19 mouse cellular contexts compared by ENCODE assay signal in the genomic region with DNA sequence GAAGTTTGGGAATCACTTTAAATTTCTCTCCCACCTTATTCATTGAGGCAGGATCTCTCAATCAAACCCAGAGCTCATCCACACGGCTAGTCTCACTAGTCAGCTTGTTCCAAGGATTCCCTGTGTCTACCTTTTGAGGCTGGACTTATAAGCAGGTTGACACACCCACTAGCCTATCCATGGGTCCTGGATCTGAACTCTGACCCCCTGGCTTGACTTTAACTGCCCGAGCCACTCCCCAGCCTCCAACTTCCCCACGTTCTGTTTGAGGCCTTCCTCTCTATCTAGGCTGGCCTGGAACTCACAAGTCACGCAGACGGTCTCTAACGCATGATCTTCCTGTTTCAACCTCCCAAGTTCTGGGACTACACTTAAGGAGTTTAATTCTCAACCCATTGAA. TPM values are rescaled to one million over a fixed set of nuclear protein-coding genes. Genes with fewer than 3 reads are reported as not detected.
"Had no signal": no experiment of that assay in that cellular context is flagged by ENCODE, and none has a peak within 500 bp of the region (broad histone marks: within the 10 kb centered on the region; RNA-seq: fewer than 3 reads in every experiment).

No protein-coding gene starts in this region.

- H3K4me1 ChIP-seq: liver, embryonic 15.5 days; lung, embryonic 15.5 days; midbrain, embryonic 13.5 days; midbrain, embryonic 15.5 days; stomach, embryonic 15.5 days had no signal

- H3K4me3 ChIP-seq: liver, embryonic 15.5 days; lung, embryonic 15.5 days; megakaryocyte, embryonic 14.5 days; midbrain, embryonic 13.5 days; midbrain, embryonic 15.5 days; neural tube, embryonic 12.5 days; stomach, embryonic 15.5 days had no signal

- H3K36me3 ChIP-seq: liver, embryonic 15.5 days; lung, embryonic 15.5 days; midbrain, embryonic 13.5 days; midbrain, embryonic 15.5 days; neural tube, embryonic 12.5 days; stomach, embryonic 15.5 days had no signal

- DNase-seq: liver, postnatal 0 days; lung, adult 2 months; lung, postnatal 14 days; lung, postnatal 36 days; right cerebral cortex, postnatal 14 days; thymus, adult 18-20 months; thymus, postnatal 14 days; thymus, postnatal 36 days had no signal

- H3K27me3 ChIP-seq: liver, embryonic 15.5 days; lung, embryonic 15.5 days; megakaryocyte, embryonic 14.5 days; midbrain, embryonic 13.5 days; midbrain, embryonic 15.5 days; neural tube, embryonic 12.5 days; stomach, embryonic 15.5 days had no signal

- H3K4me2 ChIP-seq: liver, embryonic 15.5 days; lung, embryonic 15.5 days; midbrain, embryonic 13.5 days; midbrain, embryonic 15.5 days; neural tube, embryonic 12.5 days; stomach, embryonic 15.5 days had no signal

- H3K9me3 ChIP-seq: liver, embryonic 15.5 days; lung, embryonic 15.5 days; midbrain, embryonic 13.5 days; midbrain, embryonic 15.5 days; neural tube, embryonic 12.5 days; stomach, embryonic 15.5 days had no signal

- H3K9ac ChIP-seq: liver, embryonic 15.5 days; liver, postnatal 0 days; lung, embryonic 15.5 days; midbrain, embryonic 13.5 days; midbrain, embryonic 15.5 days; neural tube, embryonic 12.5 days; stomach, embryonic 15.5 days had no signal

- H3K27ac ChIP-seq: liver, embryonic 15.5 days; lung, embryonic 15.5 days; macrophage; midbrain, embryonic 13.5 days; midbrain, embryonic 15.5 days; neural tube, embryonic 12.5 days; stomach, embryonic 15.5 days; stomach, postnatal 0 days had no signal

- ATAC-seq: liver, postnatal 0 days; lung, postnatal 0 days; midbrain, embryonic 13.5 days; midbrain, embryonic 15.5 days had no signal

RNA-seq across cellular contexts. Expression of gene Card11, which starts 54.3 kb away (rescaled TPM):
- total RNA-seq: midbrain, postnatal 0 days had no signal
